Mouse (Mus musculus): Measurements from ENCODE around the gene Serpine1.

The Serpine1 gene

GRCm38 (mm10) chr5:137061809-137062481 lies 10.1 kb downstream of the Serpine1 start:
- in situ Hi-C loops (cut with MboI; ENCODE audit: low sequenced_read_pairs), result no loop called here

- in situ Hi-C loops (cut with MboI; ENCODE audit: low sequenced_read_pairs), result no loop called here
Observed at GRCm38 (mm10) chr5:137054873-137055272, 17.2 kb downstream of the Serpine1 start.

GRCm38 (mm10) chr5:137054299-137054698 lies 17.8 kb downstream of the Serpine1 start:
- in situ Hi-C loops (cut with MboI; ENCODE audit: low sequenced_read_pairs), result no loop called here

DNA sequence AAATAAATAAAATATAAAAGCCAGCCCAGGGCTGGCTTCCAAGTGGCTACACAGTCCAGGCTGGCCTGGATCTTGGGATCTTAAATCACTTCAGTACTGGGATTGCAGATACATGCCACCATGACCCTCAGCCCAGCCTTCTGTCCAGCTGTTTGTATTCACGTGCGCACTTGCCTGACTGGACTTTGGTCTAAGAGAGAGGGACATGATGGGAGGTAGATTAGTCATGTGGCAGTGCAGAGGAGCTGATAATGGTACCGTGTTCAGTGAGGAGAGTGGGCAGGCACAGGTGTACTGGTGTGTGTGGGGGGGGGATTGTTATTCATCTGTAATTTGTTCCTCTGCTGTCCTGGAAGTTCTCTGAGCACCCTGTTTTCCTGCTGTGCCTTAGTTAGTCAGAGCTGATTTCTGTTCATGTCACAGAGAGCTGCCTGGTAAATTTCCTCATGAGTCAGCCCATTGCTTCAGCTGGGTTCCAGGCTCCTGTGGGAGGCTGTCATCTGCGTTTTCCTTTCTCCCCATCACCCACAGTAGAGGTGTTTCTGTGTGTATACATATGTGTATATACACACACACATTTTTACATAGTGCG lies 20.1 kb downstream of the Serpine1 start:
- in situ Hi-C loops (cut with MboI; ENCODE audit: low sequenced_read_pairs), result no loop called here

- in situ Hi-C loops (cut with MboI; ENCODE audit: low sequenced_read_pairs), result no loop called here
Observed at GRCm38 (mm10) chr5:137051125-137051524, 20.9 kb downstream of the Serpine1 start.

- in situ Hi-C loops (cut with MboI; ENCODE audit: low sequenced_read_pairs), result no loop called here
Observed at GRCm38 (mm10) chr5:137046991-137047390, 25.1 kb downstream of the Serpine1 start.

DNA sequence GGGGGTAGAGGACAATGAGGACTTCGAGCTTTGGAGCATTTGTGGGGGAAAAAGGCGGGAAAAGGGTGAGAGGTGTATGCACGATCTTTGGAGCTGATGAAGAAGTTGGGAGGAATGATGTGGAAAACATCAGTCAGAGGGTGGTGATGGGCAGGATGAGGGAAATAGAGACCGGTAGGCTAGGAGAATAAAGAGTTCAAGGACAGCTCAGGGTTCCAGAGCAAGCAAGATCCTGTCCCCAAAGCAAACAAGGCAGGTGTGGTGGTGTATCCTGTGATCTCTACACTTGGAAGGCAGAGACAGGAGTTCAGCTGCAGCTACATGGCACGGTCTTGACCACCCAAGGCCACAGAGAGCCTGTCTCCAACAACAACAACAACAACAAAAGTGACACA lies 25.7 kb downstream of the Serpine1 start:
- in situ Hi-C loops (cut with MboI; ENCODE audit: low sequenced_read_pairs), result no loop called here

DNA sequence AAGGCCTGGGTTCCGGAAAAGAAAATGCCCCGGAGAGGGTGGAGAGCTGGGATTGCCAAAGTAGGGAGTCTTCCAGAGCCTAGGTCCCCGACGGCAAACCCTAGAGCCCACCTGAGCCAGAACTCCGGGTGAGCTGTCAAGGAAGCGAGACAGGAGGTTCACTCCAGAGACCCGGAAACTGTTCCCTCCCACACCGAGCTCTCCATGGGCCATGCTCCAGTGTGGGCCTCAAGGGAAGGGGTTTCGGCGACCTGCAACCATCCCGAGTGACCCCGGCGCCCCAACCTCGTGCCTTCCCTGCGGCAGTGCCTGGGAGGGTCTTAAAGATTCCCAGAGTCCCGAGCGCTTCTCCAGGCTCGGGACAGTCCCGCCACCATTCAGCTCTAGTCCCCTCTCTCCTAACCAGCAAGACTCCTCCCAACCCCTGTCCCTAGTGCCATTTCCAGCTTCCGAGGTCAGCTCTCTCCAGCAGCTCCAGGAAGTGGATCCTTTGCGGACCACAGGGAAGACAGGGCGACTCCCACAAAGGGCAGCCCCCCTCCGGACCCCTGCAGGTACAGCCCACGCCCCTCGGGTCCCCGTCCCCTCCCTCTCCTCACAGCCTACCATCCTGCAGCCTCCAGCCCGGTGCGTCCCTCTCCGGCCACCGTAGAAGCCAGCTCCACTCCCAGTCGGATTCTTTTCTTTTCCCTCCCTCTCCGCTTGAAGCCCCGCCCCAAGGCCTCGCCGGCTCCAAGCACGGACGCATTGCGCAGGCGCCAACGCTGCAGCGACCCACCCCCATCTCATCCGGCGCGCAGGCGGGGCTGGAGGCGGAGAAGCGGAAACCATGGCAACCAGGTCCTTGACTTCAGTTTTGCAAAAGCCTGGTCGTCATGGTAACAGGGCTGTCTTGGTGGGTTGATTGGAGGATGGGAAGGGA lies 26.4 kb downstream of the Serpine1 start, which contains the start of gene Ap1s1:
TSS of gene Ap1s1 (minus strand) at position 734 of the 922 bp plus-strand sequence.
- in situ Hi-C loops (cut with MboI; ENCODE audit: low sequenced_read_pairs), result no loop called here

DNA sequence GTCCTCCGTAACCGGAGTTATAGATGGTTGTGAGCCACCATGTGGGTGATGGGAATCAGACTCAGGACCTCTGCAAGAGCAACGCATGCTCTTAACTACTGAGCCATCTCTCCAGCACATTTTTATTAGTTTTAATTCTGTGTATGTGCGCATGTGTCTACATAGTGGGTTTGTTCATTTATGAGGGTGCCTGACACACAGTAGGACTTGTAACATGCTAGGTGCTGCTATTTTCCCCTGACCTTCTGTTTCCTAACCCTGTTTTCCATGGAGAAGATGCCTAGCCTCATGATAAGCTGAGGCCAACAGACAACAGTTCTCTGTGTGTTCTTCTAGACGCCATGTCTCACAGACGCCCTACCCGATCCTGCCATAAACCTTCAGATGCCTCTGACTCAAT lies 28.1 kb downstream of the Serpine1 start:
- in situ Hi-C loops (cut with MboI; ENCODE audit: low sequenced_read_pairs), result no loop called here

DNA sequence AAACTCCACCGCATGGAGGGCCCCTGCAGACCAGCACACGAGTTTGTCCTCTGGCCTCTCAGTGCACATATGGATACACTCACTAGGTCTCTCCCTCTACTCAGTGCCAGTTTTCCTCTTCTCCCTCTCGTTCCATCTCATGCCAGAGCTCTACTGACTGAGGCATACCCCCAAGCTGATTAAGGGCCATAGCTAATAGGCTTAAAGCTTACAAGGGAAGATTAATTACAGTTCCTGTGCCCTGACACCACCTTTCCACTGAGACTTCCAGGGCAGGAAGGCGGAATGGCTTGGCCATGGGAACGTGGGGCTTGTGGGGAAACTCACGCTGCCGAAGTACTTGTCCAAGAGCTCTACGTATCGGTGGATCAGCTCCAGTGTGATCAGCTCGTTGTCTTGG lies 30.6 kb downstream of the Serpine1 start:
- in situ Hi-C loops (cut with MboI; ENCODE audit: low sequenced_read_pairs), result no loop called here

DNA sequence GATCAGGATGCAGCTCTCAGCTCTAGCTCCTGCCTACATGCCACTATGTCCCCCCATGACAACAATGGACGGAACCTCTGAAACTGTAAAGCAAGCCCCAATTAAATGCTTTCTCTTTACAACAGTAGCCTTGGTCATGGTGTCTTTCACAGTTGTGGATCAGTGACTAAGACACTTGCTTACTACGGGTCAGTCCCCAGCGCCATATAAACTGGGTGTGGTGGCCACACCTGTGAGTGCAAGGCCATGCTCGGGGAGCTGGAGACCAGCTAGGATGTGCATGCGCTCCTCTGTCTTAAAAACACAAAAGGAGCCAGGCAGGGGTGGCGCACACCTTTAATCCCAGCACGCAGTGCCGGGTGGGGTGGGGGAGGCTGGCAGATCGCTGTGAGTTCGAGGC lies 32.6 kb downstream of the Serpine1 start:
- in situ Hi-C loops (cut with MboI; ENCODE audit: low sequenced_read_pairs), result no loop called here

- in situ Hi-C loops (cut with MboI; ENCODE audit: low sequenced_read_pairs), result no loop called here
Observed at GRCm38 (mm10) chr5:137036211-137036610, 35.9 kb downstream of the Serpine1 start.

DNA sequence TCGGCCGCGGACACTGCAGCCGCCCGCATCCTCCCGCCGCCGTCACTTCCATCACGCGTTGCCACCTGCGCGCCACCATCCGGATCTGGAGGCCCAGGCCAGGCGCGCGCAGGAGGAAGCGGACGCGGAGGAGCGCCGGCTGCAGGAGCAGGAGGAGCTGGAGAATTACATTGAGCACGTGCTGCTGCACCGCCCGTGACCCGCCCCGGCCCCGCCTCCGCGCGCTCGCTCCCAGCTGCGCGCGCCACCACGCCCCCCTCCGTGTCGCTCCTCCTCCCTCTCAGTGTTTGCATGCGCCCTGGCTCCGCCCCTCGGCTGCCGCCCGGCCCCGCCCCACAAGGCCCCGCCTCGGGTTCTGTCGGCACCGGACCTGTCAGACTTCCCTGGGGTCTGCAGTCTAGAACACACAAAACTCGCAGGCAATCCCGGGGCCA lies 39.4 kb downstream of the Serpine1 start:
- in situ Hi-C loops (cut with MboI; ENCODE audit: low sequenced_read_pairs), result no loop called here

DNA sequence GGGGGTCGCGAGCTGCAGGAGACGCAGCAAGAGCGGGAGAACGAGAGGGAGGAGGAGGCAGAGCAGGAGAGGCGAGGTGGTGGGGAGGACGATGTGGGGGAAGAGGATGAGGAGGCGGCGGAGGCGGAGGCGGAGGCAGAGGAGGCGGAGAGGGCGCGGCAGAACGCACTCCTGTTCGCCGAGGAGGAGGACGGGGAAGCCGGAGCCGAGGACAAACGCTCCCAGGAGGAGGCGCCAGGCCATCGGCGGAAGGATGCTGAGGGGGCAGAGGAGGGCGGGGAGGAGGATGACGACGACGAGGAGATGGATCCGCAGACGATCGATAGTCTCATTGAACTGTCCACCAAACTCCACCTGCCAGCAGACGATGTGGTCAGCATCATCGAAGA lies 40.0 kb downstream of the Serpine1 start:
- in situ Hi-C loops (cut with MboI; ENCODE audit: low sequenced_read_pairs), result no loop called here

GRCm38 (mm10) chr5:137031076-137032032 lies 40.7 kb downstream of the Serpine1 start:
- in situ Hi-C loops (cut with MboI; ENCODE audit: low sequenced_read_pairs), result no loop called here

- in situ Hi-C loops (cut with MboI; ENCODE audit: low sequenced_read_pairs), result no loop called here
Observed at GRCm38 (mm10) chr5:137030416-137030810, 41.7 kb downstream of the Serpine1 start.

DNA sequence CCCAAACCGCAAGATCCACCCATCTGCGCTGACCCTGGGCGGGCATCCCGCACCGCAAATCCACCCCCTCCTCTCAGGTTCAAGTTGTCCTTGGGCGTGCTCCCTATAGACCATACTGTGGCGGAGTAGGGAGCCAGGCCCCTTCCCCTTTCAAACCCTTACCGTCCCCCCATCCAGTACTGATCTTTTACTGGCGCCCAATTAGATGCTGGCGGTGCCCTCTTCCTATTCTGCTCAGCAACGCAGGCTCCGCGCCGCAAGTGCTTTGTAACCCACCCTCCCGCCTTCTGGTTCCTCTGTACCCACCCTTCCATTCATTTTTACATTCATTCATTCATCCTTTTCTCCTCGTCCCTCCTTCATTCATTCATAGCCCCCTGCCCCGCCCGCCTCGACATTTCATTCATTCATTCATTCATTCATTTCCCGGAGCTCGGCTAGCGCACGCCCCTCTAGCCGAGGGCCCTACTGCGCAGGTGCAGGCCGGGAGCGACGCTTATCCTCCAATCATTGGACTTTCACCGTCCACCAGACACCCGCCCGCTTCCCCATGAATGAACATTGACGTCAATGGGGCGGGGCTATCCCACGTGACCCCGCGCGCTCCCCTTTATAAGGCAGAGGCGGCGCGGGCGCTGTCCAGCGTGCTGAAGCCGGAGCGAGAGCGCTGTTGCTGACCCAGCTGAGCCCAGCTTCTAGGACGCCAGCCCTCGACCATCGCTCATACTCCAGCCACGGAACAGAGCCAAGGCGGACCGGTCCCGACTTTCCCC lies 42.2 kb downstream of the Serpine1 start:
- in situ Hi-C loops (cut with MboI; ENCODE audit: low sequenced_read_pairs), result no loop called here

- in situ Hi-C loops (cut with MboI; ENCODE audit: low sequenced_read_pairs), result no loop called here
Observed at GRCm38 (mm10) chr5:137029273-137029585, 42.8 kb downstream of the Serpine1 start.

DNA sequence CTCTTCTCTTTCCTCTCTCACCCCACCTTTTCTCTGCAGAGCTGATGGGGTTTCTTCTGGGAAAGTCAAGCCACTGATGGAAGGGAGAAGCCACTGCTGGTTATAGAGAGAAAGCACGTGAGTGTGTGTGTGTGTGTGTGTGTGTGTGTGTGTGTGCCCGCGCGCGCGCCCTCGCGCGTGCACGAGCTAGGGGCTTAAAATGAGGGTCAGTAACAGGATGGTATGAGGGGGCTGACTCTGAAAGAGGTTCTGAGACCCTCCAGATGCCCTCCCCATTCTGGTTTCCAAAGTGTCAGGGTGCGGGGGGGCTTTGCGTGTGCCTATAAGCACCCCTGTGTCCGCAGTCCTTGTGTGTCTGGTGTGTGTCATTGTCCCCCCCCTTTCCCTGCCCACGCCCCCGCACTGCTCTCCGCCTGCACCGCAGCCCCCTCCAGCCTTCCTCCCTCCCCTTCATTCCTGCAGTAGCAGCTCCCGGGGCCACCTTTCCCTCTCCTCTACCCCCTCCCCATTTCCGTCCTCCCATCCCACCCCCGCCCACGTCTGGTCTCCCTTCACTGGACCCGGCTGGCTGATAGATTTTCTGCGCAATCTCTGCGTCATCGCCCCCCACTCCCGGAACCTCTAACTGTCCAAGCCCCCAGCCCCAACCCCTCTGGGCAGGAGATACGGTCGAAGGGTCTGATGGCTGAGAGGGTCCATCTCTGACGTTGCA lies 43.4 kb downstream of the Serpine1 start:
- in situ Hi-C loops (cut with MboI; ENCODE audit: low sequenced_read_pairs), result no loop called here
